Mouse (Mus musculus) midbrain, embryonic 13.5 days (tissue): ENCODE data around the gene Ric8a. TPM values are rescaled to one million over a fixed set of nuclear protein-coding genes. Genes with fewer than 3 reads are reported as not detected.

Experiments used
- ATAC-seq: fragments of 200-750 bp; cut with Nextera tagmentation; 2 replicates; pipeline ENCODE4 v1.8.0; 2017; ENCODE audit warnings: mild to moderate bottlenecking, moderate TSS enrichment, moderate library complexity
- H3K27ac ChIP-seq: fragments of 300-500 bp; sonication (generic); 2 replicates; pipeline ENCODE4 v1.5.1; 2015; ENCODE audit warnings: inconsistent platforms, mild to moderate bottlenecking, moderate library complexity
- H3K27me3 ChIP-seq: fragments of 300-500 bp; sonication (generic); 2 replicates; pipeline ENCODE4 v1.6.1; 2015; ENCODE audit warnings: mild to moderate bottlenecking, inconsistent platforms
- H3K36me3 ChIP-seq: fragments of 300-500 bp; sonication (generic); 2 replicates; pipeline ENCODE4 v1.6.1; 2015; ENCODE audit warnings: mild to moderate bottlenecking, inconsistent platforms
- H3K4me1 ChIP-seq: fragments of 300-500 bp; sonication (generic); replicated peaks from 2 replicates; pipeline ENCODE4 v1.6.1; 2015; ENCODE audit warnings: inconsistent platforms
- H3K4me2 ChIP-seq: fragments of 300-500 bp; sonication (generic); replicated peaks from 2 replicates; pipeline ENCODE4 v1.6.1; 2015; ENCODE audit warnings: moderate library complexity, mild to moderate bottlenecking, inconsistent platforms
- H3K4me3 ChIP-seq: fragments of 300-500 bp; sonication (generic); replicated peaks from 2 replicates; pipeline ENCODE4 v1.5.1; 2015; ENCODE audit warnings: mild to moderate bottlenecking, inconsistent platforms
- H3K9ac ChIP-seq: fragments of 300-500 bp; sonication (generic); replicated peaks from 2 replicates; pipeline ENCODE4 v1.6.1; 2015; ENCODE audit warnings: mild to moderate bottlenecking, inconsistent platforms
- H3K9me3 ChIP-seq: fragments of 300-500 bp; sonication (generic); 2 replicates; pipeline ENCODE4 v1.6.1; 2016; ENCODE audit warnings: mild to moderate bottlenecking, inconsistent platforms
- WGBS: fragments of 180-500 bp; shearing (Covaris S2); methylation state at CpG from one replicate; pipeline ENCODE4 v1.1.7; 2015; 5-methylcytosine and 5-hydroxymethylcytosine counted together
- polyA plus RNA-seq: library from polyadenylated mRNA; unstranded; fragments of >200 nt; fragmentation: Nextera tagmentation; extraction: Ambion mirVana; gene quantifications from 2 replicates; pipeline ENCODE4 v1.2.1, GENCODE M21; 2015

Ric8a gene
- 89.3 and 98.1 TPM in 2 replicates for polyA plus RNA-seq

- H3K4me2 ChIP-seq = peak within 1 kb of the TSS; percentile 94
- peak within 1 kb of the TSS; percentile 90 for H3K27ac ChIP-seq
- H3K9me3 ChIP-seq = no peaks in the 10 kb centered on the region
- no peaks in the 10 kb centered on the region for H3K27me3 ChIP-seq
- peak within 1 kb of the TSS; percentile 94 for H3K9ac ChIP-seq
- ATAC-seq = peak; percentile 85
- peaks cover 61% of the 10 kb centered on the region for H3K36me3 ChIP-seq
- peak within 1 kb of the TSS; percentile 88 for H3K4me3 ChIP-seq
- under 1% methylated on average over 50 of the region's 50 CpGs for WGBS
- H3K4me1 ChIP-seq = peaks cover 40% of the 10 kb centered on the region
Observed at GRCm38 (mm10) chr7:140856785-140857549, at the start of gene Ric8a. Ric8a (plus strand) TSS chr7:140856957.

DNA sequence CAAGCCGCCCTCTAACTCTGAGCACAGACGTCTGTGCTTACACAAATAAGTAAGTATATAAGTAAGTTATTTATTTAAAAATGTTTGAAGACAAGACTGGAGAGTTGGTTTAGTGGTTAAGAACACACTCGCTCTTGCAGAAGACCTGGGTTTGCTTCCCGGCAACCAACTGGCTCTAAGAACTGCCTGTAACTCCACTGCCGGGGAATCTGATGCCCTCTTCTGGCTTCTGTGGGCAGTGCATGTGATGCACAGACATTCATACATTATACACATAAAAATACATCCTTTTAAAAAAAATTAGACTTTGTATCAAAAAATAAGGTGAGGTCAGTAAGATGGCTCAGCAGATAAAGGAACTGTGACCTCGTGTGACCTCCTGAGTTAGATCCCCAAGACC, 46.3 kb upstream of the Ric8a start:
- Histone ChIP-seq H3K9me3 (no peaks in the 10 kb centered on the region), H3K4me3 (no peak overlapping the region), H3K27me3 (no peaks in the 10 kb centered on the region), H3K36me3 (peaks cover 38% of the 10 kb centered on the region), H3K4me2 (no peak overlapping the region), H3K27ac (no peak overlapping the region), H3K9ac (no peak overlapping the region), H3K4me1 (no peaks in the 10 kb centered on the region)
- WGBS = 93% methylated on average over 6 of the region's 6 CpGs
- no peak for ATAC-seq

GRCm38 (mm10) chr7:140811714-140812113, 45.0 kb upstream of the Ric8a start:
- Histone ChIP-seq H3K9me3 (no peaks in the 10 kb centered on the region), H3K27me3 (no peaks in the 10 kb centered on the region), H3K4me1 (no peaks in the 10 kb centered on the region), H3K4me2 (no peak overlapping the region), H3K36me3 (peaks cover 36% of the 10 kb centered on the region), H3K27ac (no peak overlapping the region), H3K9ac (no peak overlapping the region), H3K4me3 (no peak overlapping the region)
- WGBS = 77% methylated on average over 13 of the region's 13 CpGs
- no peak for ATAC-seq

- WGBS = 93% methylated on average over 12 of the region's 12 CpGs
- H3K4me3 ChIP-seq = no peak overlapping the region
- no peak overlapping the region for H3K9ac ChIP-seq
- no peaks in the 10 kb centered on the region for H3K9me3 ChIP-seq
- H3K36me3 ChIP-seq = peaks cover 35% of the 10 kb centered on the region
- 0 out of 2 replicates have a peak, but pooled peaks cover 3% of the 10 kb centered on the region for H3K4me1 ChIP-seq
- no peaks in the 10 kb centered on the region for H3K27me3 ChIP-seq
- H3K27ac ChIP-seq = no peak overlapping the region
- no peak overlapping the region for H3K4me2 ChIP-seq
- no peak for ATAC-seq
Observed at GRCm38 (mm10) chr7:140812850-140813249, 43.9 kb upstream of the Ric8a start.

DNA sequence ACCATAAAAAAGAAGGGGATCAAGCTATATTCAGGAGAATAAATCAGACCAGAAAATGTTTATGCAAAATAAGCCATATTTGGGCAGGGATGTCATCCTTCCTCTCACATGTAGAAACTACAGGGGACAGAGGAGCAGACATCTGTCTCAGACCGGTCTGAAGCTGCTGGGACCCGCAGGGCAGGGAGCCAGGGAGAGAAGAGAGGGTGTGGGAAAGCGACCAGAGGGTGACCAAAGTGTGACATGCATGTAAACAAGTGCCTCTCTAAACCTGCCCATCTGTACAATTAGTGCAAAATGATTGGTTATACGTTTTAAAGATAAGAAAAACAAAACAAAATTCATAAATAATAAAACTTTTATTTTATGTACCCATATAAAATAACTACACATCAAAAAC, 36.6 kb upstream of the Ric8a start:
- H3K9ac ChIP-seq = no peak overlapping the region
- no peak for ATAC-seq
- peak overlapping the region; percentile 37 for H3K4me2 ChIP-seq
- 0 out of 2 replicates have a peak, but pooled peaks cover 9% of the 10 kb centered on the region for H3K36me3 ChIP-seq
- no peaks in the 10 kb centered on the region for H3K27me3 ChIP-seq
- H3K9me3 ChIP-seq = no peaks in the 10 kb centered on the region
- no peak overlapping the region for H3K4me3 ChIP-seq
- peaks cover 20% of the 10 kb centered on the region; the same call in 1 of the 2 replicates for H3K4me1 ChIP-seq
- no peak overlapping the region for H3K27ac ChIP-seq
- WGBS = 66% methylated on average over 4 of the region's 4 CpGs

- 46% methylated on average over 5 of the region's 5 CpGs for whole genome bisulfite sequencing
- Histone ChIP-seq H3K4me1 (peaks cover 20% of the 10 kb centered on the region; the same call in 1 of the 2 replicates), H3K9ac (peak overlapping the region; percentile 82), H3K9me3 (no peaks in the 10 kb centered on the region), H3K27ac (peak overlapping the region; percentile 90), H3K4me3 (peak overlapping the region; percentile 66), H3K36me3 (0 out of 2 replicates have a peak, but pooled peaks cover 9% of the 10 kb centered on the region), H3K4me2 (peak overlapping the region; percentile 70), H3K27me3 (no peaks in the 10 kb centered on the region)
- peak; percentile 71 for ATAC-seq
Observed at GRCm38 (mm10) chr7:140821305-140821652, 35.5 kb upstream of the Ric8a start.

DNA sequence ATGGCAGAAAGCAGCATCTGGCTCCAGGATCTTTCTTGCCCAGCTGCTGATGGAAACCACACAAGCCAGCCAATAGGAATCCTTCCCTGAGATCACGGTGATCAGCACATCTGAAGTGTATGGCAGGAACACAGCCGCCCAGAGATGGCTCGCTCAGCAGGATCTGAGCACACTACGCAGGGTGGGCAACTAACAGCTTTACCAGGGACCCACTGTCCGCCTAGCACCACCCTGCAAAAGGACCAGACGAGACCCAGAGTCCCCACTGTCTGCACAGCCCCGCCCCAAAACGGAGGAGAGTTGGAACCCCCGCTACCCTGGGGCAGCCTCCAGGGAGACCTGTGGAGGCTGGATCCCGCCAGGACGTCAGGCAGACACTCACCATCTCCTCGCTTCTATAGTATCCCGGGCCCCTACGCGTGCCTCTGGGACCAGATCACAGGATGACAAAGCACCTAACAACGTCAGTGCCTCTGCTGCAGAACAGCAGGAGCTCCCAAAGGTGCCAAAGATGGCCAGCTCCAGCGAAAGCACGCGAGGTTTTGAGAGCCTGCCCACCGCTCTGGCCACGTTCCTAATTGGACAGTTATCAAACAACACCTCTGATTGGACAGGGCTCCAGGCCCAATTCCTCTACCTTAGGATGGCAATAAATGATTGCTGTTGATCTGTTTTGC, 35.0 kb upstream of the Ric8a start, which contains the start of gene Zfp941:
Gene Zfp941, minus strand, starts transcription at position 526 of the 677 bp plus-strand sequence.
- WGBS = 1% methylated on average over 21 of the region's 21 CpGs

GRCm38 (mm10) chr7:140822731-140823130, 34.0 kb upstream of the Ric8a start:
- no peaks in the 10 kb centered on the region for H3K9me3 ChIP-seq
- no peak overlapping the region for H3K4me2 ChIP-seq
- ATAC-seq = no peak
- no peak overlapping the region for H3K27ac ChIP-seq
- 0 out of 2 replicates have a peak, but pooled peaks cover 5% of the 10 kb centered on the region for H3K36me3 ChIP-seq
- H3K4me1 ChIP-seq = peaks cover 16% of the 10 kb centered on the region; the same call in 1 of the 2 replicates
- no peak overlapping the region for H3K4me3 ChIP-seq
- H3K27me3 ChIP-seq = no peaks in the 10 kb centered on the region
- 91% methylated on average over 4 of the region's 4 CpGs for WGBS
- H3K9ac ChIP-seq = no peak overlapping the region

More for the DNA sequence above, 35.0 kb upstream of the Ric8a start, which contains the start of gene Zfp941:
- H3K27ac ChIP-seq = peak within 1 kb of the TSS; percentile 90
- H3K9me3 ChIP-seq = no peaks in the 10 kb centered on the region
- peak; percentile 94 for ATAC-seq
- H3K4me2 ChIP-seq = peak within 1 kb of the TSS; percentile 70
- no peaks in the 10 kb centered on the region for H3K27me3 ChIP-seq
- H3K4me3 ChIP-seq = peak within 1 kb of the TSS; percentile 66
- H3K36me3 ChIP-seq = 0 out of 2 replicates have a peak, but pooled peaks cover 9% of the 10 kb centered on the region
- H3K4me1 ChIP-seq = peaks cover 19% of the 10 kb centered on the region; the same call in 1 of the 2 replicates
- H3K9ac ChIP-seq = peak within 1 kb of the TSS; percentile 82

- H3K4me3 ChIP-seq = no peak overlapping the region
- WGBS = 46% methylated on average over 8 of the region's 8 CpGs
- ATAC-seq = peak; percentile 40; the same call in 1 of the 2 replicates
- no peak overlapping the region for H3K9ac ChIP-seq
- no peaks in the 10 kb centered on the region for H3K9me3 ChIP-seq
- no peak overlapping the region for H3K27ac ChIP-seq
- no peak overlapping the region for H3K4me2 ChIP-seq
- no peaks in the 10 kb centered on the region for H3K4me1 ChIP-seq
- H3K27me3 ChIP-seq = no peaks in the 10 kb centered on the region
- no peaks in the 10 kb centered on the region for H3K36me3 ChIP-seq
Observed at GRCm38 (mm10) chr7:140828171-140828881, 28.4 kb upstream of the Ric8a start.

DNA sequence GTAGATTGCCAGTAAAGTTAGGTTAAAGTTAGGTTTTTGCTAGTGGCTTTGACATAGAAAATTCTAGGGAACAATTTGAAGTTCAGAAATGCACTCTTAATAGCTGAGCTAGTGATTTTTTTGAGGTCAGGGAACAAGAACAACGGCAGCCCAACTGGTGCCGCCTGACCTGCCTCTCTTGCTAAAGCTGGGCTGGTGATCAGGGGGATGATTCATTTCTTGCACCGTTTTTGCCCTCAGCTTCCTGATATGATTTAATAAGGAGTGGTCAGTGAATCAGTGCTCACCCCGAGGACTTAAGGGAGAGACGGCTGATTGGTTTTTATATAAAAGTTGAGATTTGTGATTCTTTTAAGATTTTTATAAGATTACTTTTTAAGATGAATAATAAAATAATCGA, 25.3 kb upstream of the Ric8a start:
- no peaks in the 10 kb centered on the region for H3K4me1 ChIP-seq
- no peak for ATAC-seq
- no peaks in the 10 kb centered on the region for H3K36me3 ChIP-seq
- H3K27me3 ChIP-seq = no peaks in the 10 kb centered on the region
- H3K4me2 ChIP-seq = no peak overlapping the region
- no peak overlapping the region for H3K27ac ChIP-seq
- no peak overlapping the region for H3K4me3 ChIP-seq
- WGBS = 76% methylated on average over 6 of the region's 6 CpGs
- H3K9me3 ChIP-seq = no peaks in the 10 kb centered on the region
- no peak overlapping the region for H3K9ac ChIP-seq

DNA sequence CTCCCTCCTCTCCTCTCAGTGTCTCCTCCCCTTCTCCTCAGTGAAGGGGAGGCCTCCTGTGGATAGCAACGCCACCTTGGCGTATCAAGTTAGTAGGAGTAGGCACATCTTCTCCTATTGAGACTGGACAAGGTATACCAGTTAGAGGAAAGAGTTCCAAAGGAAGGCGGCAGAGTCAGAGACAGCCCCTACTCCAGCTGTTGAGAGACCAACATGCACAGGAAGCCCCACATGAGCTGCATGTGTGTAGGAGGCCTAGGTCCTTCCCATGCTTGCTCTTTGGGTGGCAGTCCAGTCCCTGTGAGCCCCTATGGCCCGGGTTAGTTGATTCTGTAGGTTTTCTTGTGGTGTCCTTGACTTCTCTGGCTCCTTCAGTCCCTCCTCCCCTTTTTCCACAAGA, 23.4 kb upstream of the Ric8a start:
- WGBS = 94% methylated on average over 4 of the region's 4 CpGs
- ATAC-seq = no peak

More for the DNA sequence above, 23.4 kb upstream of the Ric8a start:
- H3K27ac ChIP-seq = no peak overlapping the region
- no peaks in the 10 kb centered on the region for H3K9me3 ChIP-seq
- no peak overlapping the region for H3K4me2 ChIP-seq
- H3K9ac ChIP-seq = no peak overlapping the region
- H3K4me1 ChIP-seq = no peaks in the 10 kb centered on the region
- H3K27me3 ChIP-seq = no peaks in the 10 kb centered on the region
- no peaks in the 10 kb centered on the region for H3K36me3 ChIP-seq
- no peak overlapping the region for H3K4me3 ChIP-seq
